Mouse (Mus musculus): ENCODE results near the gene Slc39a5.

GRCm38 (mm10) chr10:128369599-128369998 lies 31.4 kb downstream of the Slc39a5 start:
- TF ChIP-seq CTCF (IDR thresholded peaks at IDR 0.05; ENCODE audit: low read depth, low read length), result no peak
- TF ChIP-seq POLR2A (IDR thresholded peaks at IDR 0.05; ENCODE audit: extremely low read depth, insufficient read depth, low read length), result no peak

Measured in liver, adult 2 months (tissue).